Mouse (Mus musculus) layer of hippocampus, adult 11-12 months (tissue): ENCODE measurements at regions not wholly inside any gene's neighbourhood (a gene's known extent, or its start where the extent isn't known, plus 50 kb on each side); places are given as distances from the start of the nearest gene placed in this dataset.
A peak's percentile ranks its signal among the peaks of the same experiment; 100 is the strongest.

Experiments
- DNase-seq: peaks from one replicate; pipeline ENCODE4 v3.0.0; 2022; ENCODE audit warnings: low spot score

GRCm38 (mm10) chr4:37566226-37566625 lies 614.7 kb upstream of the Lingo2 start:
- no peak for DNase-seq

GRCm38 (mm10) chr4:37560209-37560608 lies 608.7 kb upstream of the Lingo2 start:
- peak; percentile 8 for DNase-seq

DNA sequence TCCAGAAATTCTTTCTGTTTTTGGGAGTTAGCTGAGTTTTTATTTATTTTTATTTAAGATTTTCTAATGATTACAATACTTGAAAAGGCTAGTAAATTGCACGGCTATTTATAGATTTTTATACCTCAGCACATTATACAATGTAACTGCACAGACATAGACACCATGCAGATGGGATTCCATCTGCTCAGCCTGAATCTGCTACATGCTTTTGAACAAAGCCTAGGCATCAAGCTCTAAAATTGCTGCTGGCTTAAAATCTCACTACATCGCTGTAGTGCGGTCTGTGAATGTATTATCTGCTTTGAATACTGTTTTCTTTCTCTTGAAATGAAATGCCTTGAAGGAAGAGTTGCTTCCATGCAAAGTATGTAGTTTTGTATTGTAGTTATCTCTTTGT lies 594.5 kb upstream of the Lingo2 start:
- peak; percentile 66 for DNase-seq

DNA sequence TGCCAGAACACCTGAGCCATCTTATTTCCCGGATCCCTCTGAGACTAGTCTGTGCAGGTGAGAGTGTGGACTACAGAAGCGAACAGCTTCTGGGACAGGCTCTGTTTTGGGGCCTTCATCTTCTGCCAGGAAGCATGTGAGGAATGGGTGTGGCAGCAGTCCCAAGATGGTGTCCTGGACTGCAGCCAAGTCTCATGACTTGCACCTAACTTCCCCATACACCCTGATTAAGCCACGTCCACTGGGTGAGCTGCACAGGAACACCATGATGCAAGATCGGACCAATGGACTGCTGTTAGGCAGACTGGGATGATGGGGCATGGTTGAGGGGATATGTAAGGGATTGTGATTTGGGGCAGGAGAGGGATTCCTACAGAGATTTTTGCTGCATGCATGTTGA lies 556.2 kb upstream of the Lingo2 start:
- DNase-seq: no peak
